Mouse (Mus musculus): Measurements from ENCODE around the gene Atn1.

DNA sequence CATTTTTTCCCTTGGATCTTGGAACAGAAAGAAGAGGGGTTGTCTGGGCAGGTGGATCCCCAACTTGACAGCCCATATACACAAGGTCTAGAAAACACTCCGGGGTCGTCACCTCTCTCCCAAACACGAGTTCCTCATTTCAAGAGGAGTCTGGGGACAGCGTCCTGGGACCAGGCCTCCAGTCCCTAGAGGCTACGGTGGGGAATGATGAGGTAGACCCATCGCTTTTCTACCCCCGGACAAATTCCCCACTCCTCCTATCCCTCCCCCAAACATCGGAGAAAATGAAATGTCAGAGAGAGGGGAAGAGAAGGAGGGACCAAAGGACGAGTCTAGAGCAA is 12.3 kb upstream of the Atn1 start:
- TF ChIP-seq EP300 (optimal IDR thresholded peaks at IDR 0.05) (no peak), CTCF (IDR thresholded peaks at IDR 0.05; ENCODE audit: low read depth) (no peak)

All from stomach, postnatal 0 days (tissue).